Mouse (Mus musculus) neural tube, embryonic 12.5 days (tissue): ENCODE results near the gene Rnf216. TPM values are rescaled to one million over a fixed set of nuclear protein-coding genes. Genes with fewer than 3 reads are reported as not detected.

Experiments
- ATAC-seq: fragments of 200-750 bp; cut with Nextera tagmentation; 2 replicates; pipeline ENCODE4 v1.8.0; 2017; ENCODE audit warnings: low read depth, mild to moderate bottlenecking, moderate TSS enrichment, moderate library complexity; ENCODE audit not compliant: low FRiP score
- H3K27ac ChIP-seq: fragments of 300-500 bp; sonication (generic); 2 replicates; pipeline ENCODE4 v1.5.1; 2016
- H3K27me3 ChIP-seq: fragments of 300-500 bp; sonication (generic); replicated peaks from 2 replicates; pipeline ENCODE4 v1.6.1; 2016; ENCODE audit warnings: mild to moderate bottlenecking
- H3K36me3 ChIP-seq: fragments of 300-500 bp; sonication (generic); 2 replicates; pipeline ENCODE4 v1.6.1; 2016; ENCODE audit warnings: mild to moderate bottlenecking
- H3K4me1 ChIP-seq: fragments of 300-500 bp; sonication (generic); 2 replicates; pipeline ENCODE4 v1.6.1; 2016
- H3K4me2 ChIP-seq: fragments of 300-500 bp; sonication (generic); replicated peaks from 2 replicates; pipeline ENCODE4 v1.6.1; 2016; ENCODE audit warnings: mild to moderate bottlenecking
- H3K4me3 ChIP-seq: fragments of 300-500 bp; sonication (generic); 2 replicates; pipeline ENCODE4 v1.5.1; 2016
- H3K9ac ChIP-seq: fragments of 300-500 bp; sonication (generic); 2 replicates; pipeline ENCODE4 v1.6.1; 2016; ENCODE audit warnings: mild to moderate bottlenecking
- H3K9me3 ChIP-seq: fragments of 300-500 bp; sonication (generic); 2 replicates; pipeline ENCODE4 v1.6.1; 2016; ENCODE audit warnings: mild to moderate bottlenecking
- WGBS: fragments of 180-500 bp; shearing (Covaris S2); methylation state at CpG from one replicate; pipeline ENCODE4 v1.1.7; 2016; 5-methylcytosine and 5-hydroxymethylcytosine counted together
- microRNA-seq: library from miRNA; unstranded; fragments of <30 nt; microRNA quantifications from one replicate; pipeline ENCODE4, GENCODE M21; 2017
- polyA plus RNA-seq: library from polyadenylated mRNA; unstranded; fragments of >200 nt; fragmentation: Nextera tagmentation; extraction: Ambion mirVana; gene quantifications from 2 replicates; pipeline ENCODE4 v1.2.1, GENCODE M21; 2016

Gene Rnf216
- polyA plus RNA-seq, 1 experiment from 2014 or later = 47.1 TPM

DNA sequence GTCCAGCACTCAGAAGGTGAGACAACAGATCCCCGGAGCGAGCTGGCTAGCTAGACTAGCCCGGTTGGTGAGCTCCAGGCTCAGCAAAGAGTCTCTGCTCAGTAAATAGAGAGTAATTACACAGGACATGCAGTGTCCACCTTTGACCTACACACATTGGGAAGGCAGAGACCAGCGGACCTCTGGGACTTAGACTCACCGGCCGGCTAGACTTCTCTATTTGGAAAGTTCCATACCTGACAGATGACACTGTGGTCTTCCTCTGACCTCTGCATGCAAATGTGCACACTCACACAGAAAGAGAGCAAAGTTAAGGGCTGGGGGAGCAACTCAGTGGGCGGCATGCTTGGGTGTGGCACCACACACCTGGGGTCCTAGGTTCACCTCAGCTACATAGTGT is 165.3 kb downstream of the Rnf216 start:
- WGBS = 85% methylated on average over 7 of the region's 7 CpGs
- Histone ChIP-seq H3K9me3 (no peaks in the 10 kb centered on the region), H3K27me3 (no peaks in the 10 kb centered on the region), H3K27ac (no peak overlapping the region), H3K36me3 (no peaks in the 10 kb centered on the region), H3K9ac (no peak overlapping the region), H3K4me3 (no peak overlapping the region), H3K4me1 (0 out of 2 replicates have a peak, but pooled peaks cover 2% of the 10 kb centered on the region), H3K4me2 (no peak overlapping the region)
- no peak for ATAC-seq

DNA sequence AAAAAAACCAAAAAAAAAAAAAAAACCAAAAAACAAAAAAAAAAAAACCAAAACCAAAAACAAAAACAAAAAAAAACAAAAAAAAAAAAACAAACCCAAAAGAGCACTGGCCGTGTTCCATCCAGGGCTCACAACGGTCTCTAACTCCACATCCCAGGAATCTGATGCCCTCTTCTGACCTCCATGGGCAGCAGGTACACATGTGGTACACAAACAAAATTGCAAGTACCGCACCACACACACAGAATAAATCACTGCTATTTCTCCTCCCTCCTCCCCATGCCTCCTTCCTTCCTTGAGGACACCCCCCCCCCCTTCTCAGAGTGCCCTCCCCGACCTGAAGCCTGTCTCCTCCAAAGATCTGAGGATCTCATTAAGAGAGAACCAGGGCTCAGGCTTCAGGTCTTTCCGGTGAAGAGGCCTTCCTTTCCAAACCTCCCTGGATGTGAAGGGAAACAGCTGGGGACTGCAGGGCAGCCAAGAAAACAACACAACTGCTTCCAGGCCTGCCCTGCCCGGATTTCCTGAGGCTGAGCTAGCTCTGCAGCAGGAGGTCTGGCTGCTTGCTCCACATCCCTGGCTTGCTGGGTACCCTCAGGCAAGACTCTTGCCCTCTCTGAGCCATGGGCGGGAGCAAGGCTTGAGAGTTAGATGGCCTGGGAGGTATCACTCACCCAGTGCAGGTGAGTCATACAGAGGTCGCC is 167.7 kb downstream of the Rnf216 start:
- H3K4me2 ChIP-seq = no peak overlapping the region
- no peaks in the 10 kb centered on the region for H3K36me3 ChIP-seq
- H3K9ac ChIP-seq = no peak overlapping the region
- peaks cover 7% of the 10 kb centered on the region; the same call in 1 of the 2 replicates for H3K9me3 ChIP-seq
- no peaks in the 10 kb centered on the region for H3K27me3 ChIP-seq
- H3K27ac ChIP-seq = no peak overlapping the region
- no peak overlapping the region for H3K4me3 ChIP-seq
- no peak for ATAC-seq
- 77% methylated on average over 8 of the region's 8 CpGs for WGBS
- no peaks in the 10 kb centered on the region for H3K4me1 ChIP-seq

Small RNAs within 50 kb of the gene (microRNA-seq; reads per million reads assigned to microRNA genes)
- gene Gm44405 = not detected

Other genes starting within 250 kb of the Rnf216 start
- 20.7 and 27.6 TPM in 2 replicates for gene Fbxl18, start 217.6 kb downstream of the Rnf216 start, polyA plus RNA-seq
- gene Actb, start 206.2 kb downstream of the Rnf216 start, polyA plus RNA-seq = 13,231 and 15,185 TPM in 2 replicates
- 733 and 746 TPM in 2 replicates for gene Fscn1, start 152.7 kb downstream of the Rnf216 start, polyA plus RNA-seq
- not detected in 2 replicates for gene Olfr718-ps1, start 34.6 kb upstream of the Rnf216 start, polyA plus RNA-seq
- gene Rbak, start 67.8 kb upstream of the Rnf216 start, polyA plus RNA-seq = 18.0 and 18.1 TPM in 2 replicates
- not detected in 2 replicates for gene Spdye4b, start 68.0 kb upstream of the Rnf216 start, polyA plus RNA-seq
- not detected in 2 replicates for gene Spdye4a, start 113.9 kb upstream of the Rnf216 start, polyA plus RNA-seq
- 28.1 and 29.3 TPM in 2 replicates for gene Zfp12, start 122.2 kb upstream of the Rnf216 start, polyA plus RNA-seq
- 17.3 and 17.4 TPM in 2 replicates for gene Zfp316, start 157.0 kb upstream of the Rnf216 start, polyA plus RNA-seq
- gene Zfp853, start 180.6 kb upstream of the Rnf216 start, polyA plus RNA-seq = 0.13 TPM in 1 of 2 replicates, not detected in the other
- 53.2 and 57.4 TPM in 2 replicates for gene E130309D02Rik, start 202.4 kb upstream of the Rnf216 start, polyA plus RNA-seq
- gene Zdhhc4, start 216.3 kb upstream of the Rnf216 start, polyA plus RNA-seq = 71.5 and 82.7 TPM in 2 replicates
- 0.19 and 0.37 TPM in 2 replicates for gene Grid2ip, start 244.3 kb upstream of the Rnf216 start, polyA plus RNA-seq